Mouse (Mus musculus): ENCODE data around the gene Xcl1.

- no peak for TF ChIP-seq CTCF (IDR thresholded peaks at IDR 0.05)
- TF ChIP-seq POLR2A (IDR thresholded peaks at IDR 0.05; ENCODE audit: insufficient read depth, low read depth, low read length) = no peak
Measured at GRCm38 (mm10) chr1:164900696-164901095, 34.6 kb downstream of the Xcl1 start.
